Mouse (Mus musculus): ENCODE data around the gene Rubcnl.

- TF ChIP-seq CTCF (IDR thresholded peaks at IDR 0.05): no peak
- TF ChIP-seq POLR2A (IDR thresholded peaks at IDR 0.05; ENCODE audit: insufficient read depth, low read depth, low read length): no peak
Observed at GRCm38 (mm10) chr14:75064520-75064919, 48.7 kb downstream of the Rubcnl start.
